Mouse (Mus musculus) limb, embryonic 15.5 days (tissue): Measurements from ENCODE around the gene Gm42669. TPM values are rescaled to one million over a fixed set of nuclear protein-coding genes. Genes with fewer than 3 reads are reported as not detected.

ENCODE experiments used
- ATAC-seq: fragments of 200-750 bp; cut with Nextera tagmentation; 2 replicates; pipeline ENCODE4 v1.8.0; 2017; ENCODE audit warnings: low read depth, moderate TSS enrichment; ENCODE audit not compliant: insufficient number of reproducible peaks, low FRiP score, low TSS enrichment
- H3K27ac ChIP-seq: fragments of 300-500 bp; sonication (generic); 2 replicates; pipeline ENCODE4 v1.5.1; 2015; ENCODE audit warnings: moderate library complexity, mild to moderate bottlenecking, inconsistent platforms
- H3K27me3 ChIP-seq: fragments of 300-500 bp; sonication (generic); 2 replicates; pipeline ENCODE4 v1.6.1; 2015; ENCODE audit warnings: inconsistent platforms
- H3K36me3 ChIP-seq: fragments of 300-500 bp; sonication (generic); 2 replicates; pipeline ENCODE4 v1.6.1; 2015; ENCODE audit warnings: inconsistent platforms
- H3K4me1 ChIP-seq: fragments of 300-500 bp; sonication (generic); 2 replicates; pipeline ENCODE4 v1.6.1; 2015; ENCODE audit warnings: inconsistent platforms
- H3K4me2 ChIP-seq: fragments of 300-500 bp; sonication (generic); 2 replicates; pipeline ENCODE4 v1.6.1; 2015; ENCODE audit warnings: mild to moderate bottlenecking, inconsistent platforms
- H3K4me3 ChIP-seq: fragments of 300-500 bp; sonication (generic); 2 replicates; pipeline ENCODE4 v1.5.1; 2015; ENCODE audit warnings: mild to moderate bottlenecking, inconsistent platforms
- H3K9ac ChIP-seq: fragments of 300-500 bp; sonication (generic); 2 replicates; pipeline ENCODE4 v1.6.1; 2015; ENCODE audit warnings: inconsistent platforms
- H3K9me3 ChIP-seq: fragments of 300-500 bp; sonication (generic); 2 replicates; pipeline ENCODE4 v1.6.1; 2016; ENCODE audit warnings: inconsistent platforms
- WGBS: fragments of 180-500 bp; shearing (Covaris S2); methylation state at CpG from one replicate; pipeline ENCODE4 v1.1.7; 2015; 5-methylcytosine and 5-hydroxymethylcytosine counted together
- polyA plus RNA-seq: library from polyadenylated mRNA; unstranded; fragments of >200 nt; fragmentation: Nextera tagmentation; extraction: Ambion mirVana; gene quantifications from 2 replicates; pipeline ENCODE4 v1.2.1, GENCODE M21; 2015

Gm42669 gene
- 0.20 and 0.38 TPM in 2 replicates for polyA plus RNA-seq

DNA sequence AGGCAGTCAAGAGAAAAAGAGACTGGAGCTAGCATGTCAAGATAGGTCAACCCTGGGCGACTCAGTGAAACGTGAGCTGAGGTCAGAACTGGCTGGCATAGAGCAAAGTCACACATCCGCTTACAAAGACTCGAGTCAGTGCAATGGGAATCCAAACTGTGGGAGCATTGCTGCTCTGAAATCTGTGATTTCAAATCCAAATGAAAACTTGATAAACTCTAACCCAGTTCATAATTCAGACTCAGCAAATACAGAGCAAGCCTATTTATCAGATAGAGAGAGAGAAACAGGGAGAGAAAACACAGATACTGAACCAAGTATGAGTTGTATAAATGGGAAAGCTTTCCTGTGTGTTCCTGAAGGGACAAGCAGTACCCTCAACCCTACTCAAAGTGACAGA lies at the start of gene Gm42669:
TSS of gene Gm42669 (plus strand) at position 301 of the 400 bp plus-strand sequence.
- Histone ChIP-seq H3K27ac (no peak within 1 kb of the TSS), H3K27me3 (no peaks in the 10 kb centered on the region), H3K36me3 (peaks cover 7% of the 10 kb centered on the region; the same call in 1 of the 2 replicates), H3K4me3 (no peak within 1 kb of the TSS), H3K4me2 (no peak within 1 kb of the TSS), H3K9ac (no peak within 1 kb of the TSS), H3K9me3 (no peaks in the 10 kb centered on the region), H3K4me1 (no peaks in the 10 kb centered on the region)
- WGBS = 78% methylated on average over 4 of the region's 4 CpGs
- no peak for ATAC-seq

DNA sequence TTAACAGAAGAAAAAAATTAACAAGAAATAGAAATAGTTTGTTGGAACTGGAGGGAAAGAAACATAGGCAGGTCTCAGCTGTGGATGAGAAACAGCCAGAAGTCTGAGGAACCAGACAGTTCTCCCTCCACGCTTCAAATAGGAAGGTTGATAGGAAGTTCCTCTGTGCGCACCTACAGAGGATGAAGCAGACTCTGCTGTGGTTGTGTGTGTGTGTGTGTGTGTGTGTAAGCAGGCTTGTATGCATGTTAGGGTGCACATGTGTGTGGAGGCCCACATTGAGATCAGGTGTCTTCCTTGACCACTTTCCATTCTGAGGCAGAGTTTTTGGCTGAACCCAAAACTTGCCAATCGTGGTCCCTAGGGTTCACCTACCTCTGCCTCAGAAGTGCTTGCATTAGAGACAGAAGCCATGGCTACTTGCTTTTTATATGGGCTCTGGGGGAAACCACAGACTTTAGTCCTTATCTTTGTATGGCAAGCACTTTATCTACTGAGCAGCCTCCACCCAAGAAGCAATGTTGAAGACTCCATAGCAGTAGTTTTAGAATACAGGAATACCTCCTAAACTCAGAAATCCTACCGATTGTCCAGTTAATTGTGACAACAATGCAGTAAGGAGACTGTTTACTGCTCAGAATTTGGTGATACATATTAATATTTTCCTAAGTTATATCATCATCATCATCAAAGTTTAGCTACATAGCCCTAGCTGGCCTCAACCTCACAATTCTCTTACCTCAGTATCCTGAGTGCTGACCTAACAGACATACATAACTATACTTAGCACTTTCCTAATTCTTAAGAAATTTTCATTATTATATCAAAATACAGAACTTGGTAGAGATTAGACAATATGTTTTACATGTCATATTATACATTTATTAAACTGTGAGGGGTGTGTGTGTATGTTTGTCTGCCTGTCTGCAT lies 45.0 kb upstream of the Gm42669 start:
- 88% methylated on average over 4 of the region's 4 CpGs for WGBS
- Histone ChIP-seq H3K27ac (no peak overlapping the region), H3K9ac (no peak overlapping the region), H3K9me3 (no peaks in the 10 kb centered on the region), H3K4me1 (no peaks in the 10 kb centered on the region), H3K4me2 (no peak overlapping the region), H3K4me3 (no peak overlapping the region), H3K27me3 (no peaks in the 10 kb centered on the region), H3K36me3 (no peaks in the 10 kb centered on the region)
- ATAC-seq = no peak

DNA sequence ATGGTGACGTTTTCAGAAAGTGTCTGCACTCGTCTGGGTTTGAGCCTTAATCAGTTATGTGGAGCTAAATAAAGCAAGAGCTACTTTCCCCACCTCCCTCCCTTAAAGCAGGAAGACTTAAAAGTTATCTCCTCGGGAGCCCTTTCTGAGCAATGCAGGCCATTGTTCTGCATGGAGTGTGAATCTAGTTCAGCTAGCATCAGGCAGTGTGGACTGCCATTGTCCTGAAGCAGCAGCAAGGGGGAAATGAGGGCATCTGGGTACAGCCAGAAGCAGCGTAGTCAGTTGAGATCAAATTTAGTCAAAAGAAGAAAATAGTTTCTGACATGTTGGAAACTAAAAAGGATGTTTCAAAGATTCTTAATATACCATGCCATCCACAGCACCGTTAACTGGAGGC lies 40.9 kb upstream of the Gm42669 start:
- 56% methylated on average over 5 of the region's 5 CpGs for WGBS
- no peak overlapping the region for H3K4me2 ChIP-seq
- H3K36me3 ChIP-seq = peaks cover 4% of the 10 kb centered on the region
- no peaks in the 10 kb centered on the region for H3K4me1 ChIP-seq
- no peak overlapping the region for H3K27ac ChIP-seq
- no peaks in the 10 kb centered on the region for H3K9me3 ChIP-seq
- no peak overlapping the region for H3K9ac ChIP-seq
- no peak overlapping the region for H3K4me3 ChIP-seq
- no peak for ATAC-seq
- H3K27me3 ChIP-seq = no peaks in the 10 kb centered on the region

DNA sequence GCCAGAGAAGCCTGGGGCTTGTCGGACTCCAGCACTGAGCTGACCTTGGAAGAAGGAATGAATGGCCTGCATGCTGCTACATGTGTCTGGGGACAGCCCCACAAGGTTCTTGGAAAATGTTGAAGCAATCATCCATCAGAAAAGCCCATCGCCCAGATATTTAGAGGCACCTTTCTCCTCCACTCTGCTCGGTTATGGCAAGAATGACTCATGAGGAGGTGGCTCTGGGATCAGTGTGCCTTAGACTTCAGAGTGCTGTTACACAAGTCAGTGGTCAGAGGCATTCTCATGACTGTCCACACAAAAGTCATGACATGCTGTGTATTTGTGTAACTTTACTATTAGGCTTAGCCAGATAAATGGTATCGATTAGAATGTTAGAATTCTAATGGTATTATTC lies 40.3 kb upstream of the Gm42669 start:
- no peak for ATAC-seq
- H3K9me3 ChIP-seq = no peaks in the 10 kb centered on the region
- H3K36me3 ChIP-seq = peaks cover 4% of the 10 kb centered on the region
- no peak overlapping the region for H3K27ac ChIP-seq
- no peak overlapping the region for H3K9ac ChIP-seq
- H3K4me3 ChIP-seq = no peak overlapping the region
- no peaks in the 10 kb centered on the region for H3K4me1 ChIP-seq
- 66% methylated on average over 4 of the region's 4 CpGs for WGBS
- no peak overlapping the region for H3K4me2 ChIP-seq
- H3K27me3 ChIP-seq = no peaks in the 10 kb centered on the region

DNA sequence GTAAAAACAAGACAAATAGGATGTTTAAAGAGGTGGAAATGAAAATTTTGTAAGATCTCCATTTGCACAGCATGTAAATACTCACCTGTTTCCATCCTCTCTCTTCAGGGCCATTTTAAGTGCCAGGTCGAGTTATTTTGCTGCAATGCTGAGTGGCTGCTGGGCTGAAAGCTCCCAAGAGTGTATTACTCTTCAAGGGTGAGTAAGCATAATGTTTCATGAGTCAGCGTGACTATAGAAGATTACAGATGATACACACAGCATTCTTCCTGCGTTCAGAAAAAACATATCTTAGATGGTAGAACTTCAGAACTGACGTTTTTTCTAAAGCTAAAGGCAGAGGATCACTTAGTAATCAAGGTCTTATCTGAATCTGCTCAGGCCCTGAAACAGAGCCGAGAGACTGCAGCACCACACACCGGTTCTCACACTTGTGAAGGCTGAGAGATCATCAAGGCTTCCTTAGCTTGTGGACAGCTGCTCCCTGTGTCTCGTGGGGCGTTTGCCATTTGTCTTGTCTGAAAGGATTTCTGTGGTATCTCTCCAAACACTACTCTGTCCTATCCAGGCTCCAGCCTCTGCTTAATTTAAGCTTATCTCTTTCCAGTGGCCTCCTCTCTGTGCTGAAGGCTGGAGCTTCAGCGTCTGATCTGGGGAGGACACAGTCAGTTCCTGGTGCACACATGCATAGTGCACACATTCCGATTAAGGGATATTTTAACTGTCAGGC lies 36.7 kb upstream of the Gm42669 start:
- Histone ChIP-seq H3K36me3 (peaks cover 14% of the 10 kb centered on the region), H3K4me2 (no peak overlapping the region), H3K9ac (no peak overlapping the region), H3K9me3 (no peaks in the 10 kb centered on the region), H3K27me3 (no peaks in the 10 kb centered on the region), H3K4me1 (no peaks in the 10 kb centered on the region), H3K27ac (no peak overlapping the region), H3K4me3 (no peak overlapping the region)
- no peak for ATAC-seq
- 77% methylated on average over 10 of the region's 10 CpGs for WGBS

DNA sequence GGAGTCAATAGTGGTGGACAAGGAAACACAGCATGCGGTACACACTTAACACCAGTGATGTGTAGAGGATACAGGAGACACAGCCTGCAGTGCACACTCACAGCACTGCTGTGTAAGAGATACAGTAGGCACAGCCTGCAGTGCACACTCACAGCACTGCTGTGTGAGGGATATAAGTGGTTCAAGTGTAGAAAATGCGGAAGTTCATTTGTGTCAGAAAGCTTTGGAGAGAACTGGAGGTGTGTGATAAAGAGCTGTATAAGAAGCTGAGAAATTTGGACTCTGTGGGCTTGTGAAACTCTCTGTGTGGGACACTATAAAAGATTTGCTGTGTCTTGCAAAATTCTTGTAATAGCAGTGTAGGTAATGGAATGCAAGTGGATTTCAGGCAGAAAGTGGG lies 27.2 kb upstream of the Gm42669 start:
- ATAC-seq = no peak
- no peak overlapping the region for H3K9ac ChIP-seq
- no peaks in the 10 kb centered on the region for H3K9me3 ChIP-seq
- WGBS = 82% methylated on average over 2 of the region's 2 CpGs
- no peak overlapping the region for H3K4me2 ChIP-seq
- H3K27ac ChIP-seq = no peak overlapping the region
- peaks cover 5% of the 10 kb centered on the region for H3K36me3 ChIP-seq
- no peak overlapping the region for H3K4me3 ChIP-seq
- H3K4me1 ChIP-seq = no peaks in the 10 kb centered on the region
- no peaks in the 10 kb centered on the region for H3K27me3 ChIP-seq

DNA sequence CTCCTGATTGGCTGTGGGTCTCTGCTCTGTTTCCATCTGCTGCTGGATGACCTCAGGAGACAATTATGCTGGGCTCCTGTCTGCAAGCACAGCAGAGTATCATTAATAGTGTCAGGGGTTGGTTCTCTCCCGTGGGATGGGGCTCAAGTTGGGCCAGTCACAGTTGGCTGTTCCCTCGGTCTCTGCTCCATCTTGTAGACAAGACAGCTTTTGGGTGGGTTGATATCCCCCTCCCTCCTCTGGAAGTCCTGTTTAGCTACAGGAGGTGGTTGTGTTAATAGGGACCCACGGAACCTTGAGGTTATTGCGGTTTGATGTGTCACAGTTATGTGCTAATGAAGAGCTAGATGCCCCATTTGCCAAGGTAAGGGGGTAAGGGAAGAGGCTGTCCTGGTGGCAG lies 18.4 kb upstream of the Gm42669 start:
- Histone ChIP-seq H3K9me3 (no peaks in the 10 kb centered on the region), H3K4me1 (no peaks in the 10 kb centered on the region), H3K27ac (no peak overlapping the region), H3K9ac (no peak overlapping the region), H3K4me3 (no peak overlapping the region), H3K4me2 (no peak overlapping the region), H3K36me3 (no peaks in the 10 kb centered on the region; the same call in 1 of the 2 replicates), H3K27me3 (no peaks in the 10 kb centered on the region)
- WGBS = 63% methylated on average over 4 of the region's 4 CpGs
- ATAC-seq = no peak

DNA sequence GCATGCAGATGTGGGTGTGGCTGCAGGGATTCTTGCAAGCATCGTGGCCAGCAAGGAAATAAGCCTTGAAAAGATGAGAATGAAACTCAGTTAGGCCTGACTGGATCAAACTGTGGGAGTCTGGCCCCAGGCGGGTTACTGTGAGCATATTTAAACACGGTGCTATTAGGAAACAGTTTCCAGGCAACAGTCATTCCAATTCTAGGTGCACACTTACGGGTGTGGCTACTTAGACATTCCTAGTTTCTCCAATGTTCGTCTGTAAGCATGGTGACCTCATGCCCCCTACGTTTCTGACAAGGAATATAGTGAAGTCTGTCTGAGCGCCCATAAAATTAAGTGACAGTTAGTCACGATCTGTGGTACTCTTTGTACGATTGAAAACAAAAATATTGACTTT lies 16.4 kb upstream of the Gm42669 start:
- Histone ChIP-seq H3K27ac (no peak overlapping the region), H3K9ac (no peak overlapping the region), H3K4me3 (no peak overlapping the region), H3K36me3 (peaks cover 3% of the 10 kb centered on the region; the same call in 1 of the 2 replicates), H3K4me2 (no peak overlapping the region), H3K4me1 (no peaks in the 10 kb centered on the region), H3K9me3 (no peaks in the 10 kb centered on the region), H3K27me3 (no peaks in the 10 kb centered on the region)
- 72% methylated on average over 9 of the region's 9 CpGs for WGBS
- ATAC-seq = no peak

DNA sequence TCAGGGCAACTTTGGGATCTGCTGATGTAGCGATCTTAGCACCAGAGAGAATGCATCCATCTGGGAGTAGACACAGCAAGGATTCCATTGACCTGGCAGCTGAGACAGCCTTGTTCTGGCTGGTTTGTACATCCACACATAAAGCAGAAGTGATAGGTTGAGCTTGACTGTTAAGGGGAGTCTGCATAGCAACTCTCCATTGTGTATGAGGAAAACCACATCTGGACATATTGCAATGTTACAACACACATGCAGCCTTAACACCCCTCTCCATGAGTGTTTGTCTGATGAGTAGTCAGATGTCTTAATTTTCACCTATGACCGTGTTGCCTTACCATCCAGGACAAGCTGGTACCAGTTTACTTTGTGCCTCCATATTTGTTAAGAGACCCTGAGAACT lies 14.9 kb upstream of the Gm42669 start:
- Histone ChIP-seq H3K27ac (no peak overlapping the region), H3K9ac (no peak overlapping the region), H3K27me3 (no peaks in the 10 kb centered on the region), H3K36me3 (peaks cover 3% of the 10 kb centered on the region; the same call in 1 of the 2 replicates), H3K9me3 (no peaks in the 10 kb centered on the region), H3K4me1 (no peaks in the 10 kb centered on the region), H3K4me3 (no peak overlapping the region), H3K4me2 (no peak overlapping the region)
- 92% methylated on average over 2 of the region's 2 CpGs for WGBS
- no peak for ATAC-seq

DNA sequence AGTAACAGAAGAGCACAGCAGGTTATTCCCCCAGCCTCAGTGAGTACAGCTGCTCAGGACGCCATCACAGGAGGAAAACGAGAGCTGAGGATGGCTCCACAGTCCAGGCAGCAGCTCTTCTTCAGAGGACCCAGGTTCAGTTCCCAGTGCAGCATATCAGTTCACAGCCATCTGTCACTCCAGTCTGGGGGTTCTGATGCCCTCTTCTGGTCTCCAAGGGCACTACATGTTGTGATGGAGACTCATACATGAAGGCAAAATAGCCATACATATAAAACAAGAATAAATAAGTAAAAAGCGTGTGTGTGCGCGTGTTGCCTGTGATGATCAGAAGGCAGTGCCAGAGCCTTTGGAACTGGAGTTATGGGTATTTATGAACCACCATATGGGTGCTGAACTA lies 12.7 kb upstream of the Gm42669 start:
- WGBS = 96% methylated on average over 5 of the region's 5 CpGs
- Histone ChIP-seq H3K9me3 (no peaks in the 10 kb centered on the region), H3K9ac (no peak overlapping the region), H3K4me2 (no peak overlapping the region), H3K4me3 (no peak overlapping the region), H3K36me3 (peaks cover 3% of the 10 kb centered on the region; the same call in 1 of the 2 replicates), H3K4me1 (no peaks in the 10 kb centered on the region), H3K27me3 (no peaks in the 10 kb centered on the region), H3K27ac (no peak overlapping the region)
- no peak for ATAC-seq

DNA sequence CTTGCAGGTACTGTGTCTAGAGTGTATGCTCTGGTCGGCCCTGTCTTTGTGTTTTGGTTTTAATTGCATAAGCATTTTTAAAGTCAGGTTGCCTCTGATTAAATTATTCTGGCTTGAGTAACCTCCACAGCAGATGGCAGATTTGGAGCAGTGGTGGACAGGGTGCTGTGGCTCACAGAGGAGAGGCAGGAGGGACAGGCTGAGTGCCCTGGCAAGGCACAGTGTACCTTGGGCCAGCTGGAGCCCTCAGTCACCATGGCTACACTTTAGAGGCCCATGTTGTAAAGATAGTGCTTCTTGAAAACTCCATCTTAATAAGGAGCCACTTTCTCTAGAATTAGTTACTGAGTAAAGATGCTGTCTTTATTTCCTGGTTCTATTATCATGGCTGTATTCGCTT lies 11.4 kb upstream of the Gm42669 start:
- no peak overlapping the region for H3K4me2 ChIP-seq
- WGBS = 93% methylated on average over 2 of the region's 2 CpGs

More for the DNA sequence above, 11.4 kb upstream of the Gm42669 start:
- Histone ChIP-seq H3K9me3 (no peaks in the 10 kb centered on the region), H3K9ac (no peak overlapping the region), H3K27me3 (no peaks in the 10 kb centered on the region), H3K4me1 (no peaks in the 10 kb centered on the region), H3K27ac (no peak overlapping the region), H3K36me3 (peaks cover 3% of the 10 kb centered on the region; the same call in 1 of the 2 replicates), H3K4me3 (no peak overlapping the region)
- no peak for ATAC-seq
